Mouse (Mus musculus) ES-E14 (cell line): ENCODE results near the gene Gpr146.

Experiments used
- CHD2 ChIP-seq: IDR thresholded peaks from 2 replicates; pipeline ENCODE4 v1.6.1; 2014; ENCODE audit warnings: mild to moderate bottlenecking, low read depth, low read length, inconsistent platforms
- HCFC1 ChIP-seq: IDR thresholded peaks from 2 replicates; pipeline ENCODE4 v1.6.1; 2012; ENCODE audit warnings: low read length, inconsistent platforms, borderline replicate concordance; ENCODE audit not compliant: insufficient read depth
- MAFK ChIP-seq: IDR thresholded peaks from 2 replicates; pipeline ENCODE4 v1.6.1; 2014; ENCODE audit warnings: mild to moderate bottlenecking, low read depth, low read length, inconsistent platforms; ENCODE audit not compliant: insufficient read depth
- ZC3H11A ChIP-seq: IDR thresholded peaks from 2 replicates; pipeline ENCODE4 v1.6.1; 2012; ENCODE audit warnings: low read depth, mild to moderate bottlenecking, inconsistent platforms, low read length, borderline replicate concordance
- ZNF384 ChIP-seq: IDR thresholded peaks from 2 replicates; pipeline ENCODE4 v1.6.1; 2012; ENCODE audit warnings: low read depth, low read length, inconsistent platforms

DNA sequence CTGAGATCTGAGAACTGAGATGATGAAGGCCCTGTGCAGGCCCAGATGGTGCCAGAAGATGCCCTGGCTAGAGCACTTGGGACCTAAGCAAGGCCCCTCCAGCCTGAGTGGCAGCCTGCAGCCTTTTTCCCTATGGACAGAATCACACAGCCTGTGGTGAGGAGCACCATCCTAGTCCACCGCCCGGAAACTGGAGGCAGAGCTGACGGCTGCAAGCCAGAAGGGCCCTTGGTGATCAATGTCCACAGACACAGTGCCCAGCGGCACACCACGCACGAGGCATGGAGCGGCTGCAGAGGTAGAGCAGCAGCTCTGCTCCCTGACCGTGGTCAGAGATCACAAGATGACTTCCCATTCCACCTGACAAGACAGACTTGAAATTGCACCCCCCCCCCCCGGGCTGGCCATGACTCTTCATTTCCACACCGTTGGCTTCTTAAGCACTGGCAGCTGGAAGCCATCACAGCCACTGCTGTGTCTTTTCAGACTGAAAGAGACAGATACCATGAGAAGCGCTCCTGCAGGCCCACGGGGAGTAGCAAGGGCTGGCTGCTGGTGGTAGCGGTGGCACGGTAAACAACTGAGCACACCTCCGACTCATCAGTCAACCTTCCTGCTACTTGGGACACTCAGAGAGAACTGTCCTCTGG lies 34.3 kb downstream of the Gpr146 start:
- TF ChIP-seq MAFK (no peak), ZNF384 (no peak), CHD2 (no peak), HCFC1 (no peak), ZC3H11A (no peak)
